Mouse (Mus musculus) layer of hippocampus, postnatal 14 days (tissue): ENCODE data around the gene Aamp. TPM values are rescaled to one million over a fixed set of nuclear protein-coding genes. Genes with fewer than 3 reads are reported as not detected.
A peak's percentile ranks its signal among the peaks of the same experiment; 100 is the strongest.

Source experiments
- DNase-seq, 2 experiments: peaks; one replicate each; pipeline ENCODE4 v3.0.0; 2021 to 2022; ENCODE audit warnings: low spot score in 2 of 2, mixed read lengths in 1 of 2
- total RNA-seq, 2 experiments: library from RNA; stranded (reverse); gene quantifications; 2 replicates each; pipeline ENCODE4 v1.2.3; 2021

Aamp gene
- total RNA-seq, 2 experiments from 2014 or later: 143 to 145 TPM

DNA sequence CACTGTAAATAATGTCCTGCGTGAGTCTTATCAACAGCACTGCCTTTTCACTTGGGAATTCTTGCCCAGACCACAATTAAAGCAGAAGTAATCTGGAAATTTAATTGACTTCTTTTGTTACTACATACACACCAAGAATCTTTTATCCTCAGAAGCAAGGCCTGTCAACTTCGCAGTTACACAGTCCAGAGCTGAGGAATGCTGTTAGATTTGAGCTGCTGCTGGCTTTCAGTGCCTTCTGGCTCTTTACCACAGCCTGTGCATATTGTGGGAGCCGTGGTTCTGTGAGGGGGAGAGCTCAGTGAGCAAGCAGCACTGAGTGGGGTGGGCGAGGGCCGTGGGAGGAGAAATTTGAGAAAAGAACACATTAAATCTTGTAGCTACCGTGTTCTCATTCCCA, 44.2 kb downstream of the Aamp start:
- DNase-seq: peak; percentile 22 to 83

DNA sequence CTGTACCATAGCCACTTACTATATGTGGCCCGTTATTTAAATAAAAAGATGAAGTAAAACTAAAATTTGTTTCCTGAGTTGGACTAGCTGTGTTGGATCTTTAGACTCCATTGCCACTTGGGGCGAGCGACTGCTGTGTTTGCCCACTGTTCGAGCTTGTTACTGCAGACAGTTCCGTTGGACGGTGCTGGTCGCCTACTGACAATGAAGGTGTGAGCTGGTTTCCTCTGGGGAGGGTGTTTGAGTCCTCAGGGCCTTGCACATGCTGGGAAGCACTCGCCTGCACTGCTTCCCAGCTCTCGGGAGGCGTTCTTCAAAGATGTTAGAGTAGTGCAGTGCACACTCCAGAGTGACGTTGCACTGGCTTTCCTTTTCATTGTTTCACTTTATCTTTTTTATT, 44.9 kb downstream of the Aamp start:
- peak in 1 of 2 experiments; percentile 17 for DNase-seq

DNA sequence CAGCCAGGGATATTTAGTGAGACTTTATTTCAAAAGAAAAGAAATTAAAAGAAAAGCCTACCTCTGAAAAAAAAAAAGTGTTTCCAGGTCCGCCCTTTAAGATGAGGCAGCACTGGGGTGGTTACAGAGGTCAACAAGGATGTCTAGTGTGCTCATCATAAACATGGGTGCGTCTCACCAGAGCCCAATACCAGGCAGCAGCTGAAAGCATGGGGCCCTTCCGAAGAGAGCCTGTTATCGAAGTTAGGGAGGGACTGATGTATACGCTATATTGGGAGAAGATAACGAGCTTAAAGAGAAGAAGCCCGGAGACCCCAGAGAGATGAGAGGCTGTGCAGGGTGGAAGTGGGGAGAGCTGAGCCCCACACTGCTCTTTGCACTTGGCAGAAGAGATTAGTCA, 45.4 kb downstream of the Aamp start:
- DNase-seq: no peak

DNA sequence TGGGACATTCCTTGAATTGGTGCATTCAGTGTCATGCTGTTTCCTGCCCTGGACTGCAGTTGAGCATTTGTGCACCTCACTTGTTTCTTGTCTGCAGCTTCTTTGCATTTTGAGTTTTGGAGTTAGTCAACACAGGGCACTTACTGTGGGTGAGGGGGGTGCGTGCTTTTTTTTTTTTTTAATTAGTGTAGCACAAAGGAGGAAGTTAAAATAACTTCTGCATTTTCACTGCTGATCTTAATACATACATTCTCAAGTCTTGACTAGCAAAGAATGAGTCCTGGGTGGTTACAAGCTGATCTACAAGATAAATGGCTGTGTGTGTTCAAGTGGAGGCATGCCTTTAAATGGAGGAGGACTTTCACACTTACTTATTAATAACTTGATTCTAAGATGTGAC, 46.4 kb downstream of the Aamp start:
- no peak for DNase-seq

DNA sequence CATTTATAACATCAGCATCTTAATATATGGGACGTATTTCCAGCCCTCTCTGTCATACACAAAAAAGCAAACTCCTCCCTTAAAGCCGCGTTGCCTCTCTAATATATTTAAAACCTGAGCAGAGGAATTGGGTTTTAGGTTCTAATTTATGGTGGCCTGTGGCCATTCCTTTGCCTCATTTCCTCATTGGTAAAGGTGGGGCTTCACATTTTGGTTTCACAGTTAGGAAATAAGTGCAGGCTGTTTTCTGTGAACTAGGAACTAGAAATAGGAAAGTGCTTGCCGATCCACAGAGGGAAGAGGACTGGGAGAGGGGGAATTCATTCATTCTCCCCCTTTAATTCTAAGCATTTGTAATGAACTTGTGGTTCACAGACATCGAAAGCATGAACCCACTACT, 46.9 kb downstream of the Aamp start:
- no peak for DNase-seq

DNA sequence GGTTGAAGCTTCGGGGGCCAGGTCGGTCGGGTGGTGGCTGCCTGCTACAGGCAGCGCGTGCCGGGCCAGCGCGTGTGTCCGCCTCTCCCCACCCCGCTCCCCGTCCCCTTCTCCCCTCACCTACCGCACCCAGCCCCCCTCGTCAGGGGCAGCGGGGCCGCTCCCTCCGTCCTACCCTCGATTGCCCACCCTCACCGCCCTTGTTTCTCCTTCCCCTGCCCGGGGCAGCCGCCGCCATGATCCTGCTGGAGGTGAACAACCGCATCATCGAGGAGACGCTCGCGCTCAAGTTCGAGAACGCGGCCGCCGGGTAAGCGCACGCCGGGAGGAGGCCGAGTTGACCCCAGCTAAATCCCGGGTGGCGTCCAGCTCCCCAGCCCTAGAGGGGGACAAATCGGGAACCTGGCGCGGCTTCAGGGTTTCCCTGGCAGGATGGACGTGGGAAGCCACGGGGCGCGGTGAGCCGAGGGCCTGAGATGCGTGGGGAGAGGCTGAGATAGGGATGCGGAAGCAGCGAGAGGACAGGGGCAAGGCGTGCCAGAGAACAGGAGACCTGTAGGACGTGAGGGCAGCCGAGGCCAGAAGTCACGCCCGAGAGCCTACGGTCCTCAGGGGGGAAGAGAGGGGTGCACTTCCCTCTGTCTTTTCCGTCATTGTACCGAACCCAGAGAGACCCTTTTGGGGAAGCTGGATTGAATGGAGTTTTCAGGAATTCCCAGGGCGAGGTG, 47.8 kb downstream of the Aamp start:
- DNase-seq: peak in 1 of 2 experiments; percentile 36

DNA sequence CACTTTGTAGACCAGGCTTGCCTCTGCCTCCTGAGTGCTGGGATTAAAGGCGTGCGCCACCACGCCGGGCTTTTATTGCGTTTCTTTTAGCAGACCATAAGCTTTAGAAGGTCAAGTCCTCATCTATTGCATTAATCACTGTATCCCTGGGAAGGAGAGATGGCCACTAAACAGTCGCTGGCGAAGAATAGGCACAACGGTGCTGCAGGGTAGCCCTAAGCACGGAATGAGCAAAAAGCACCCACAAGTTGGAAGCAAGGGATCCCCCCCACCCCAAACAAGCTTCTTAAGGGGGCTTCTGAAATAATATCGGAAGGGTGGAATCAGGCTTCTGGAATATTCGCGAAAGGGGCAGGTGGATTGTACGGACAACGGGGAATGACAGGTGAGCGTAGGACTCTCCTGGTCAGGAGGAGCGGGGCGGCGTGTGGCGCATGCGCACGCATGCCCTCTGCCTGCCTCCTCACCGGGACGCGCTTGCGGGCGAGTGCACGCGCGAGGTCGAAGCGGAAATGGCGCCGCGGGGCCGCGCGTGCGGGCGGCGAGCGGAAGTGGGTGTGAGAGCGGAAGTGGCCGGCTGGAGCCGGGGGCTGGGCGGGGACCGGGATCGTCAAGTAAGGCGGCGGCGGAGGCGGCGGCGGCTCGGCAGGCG, 48.5 kb downstream of the Aamp start, which contains the start of gene Arpc2:
Gene Arpc2, plus strand, starts transcription at position 147 of the 652 bp plus-strand sequence.
- DNase-seq: peak; percentile 94 to 97

DNA sequence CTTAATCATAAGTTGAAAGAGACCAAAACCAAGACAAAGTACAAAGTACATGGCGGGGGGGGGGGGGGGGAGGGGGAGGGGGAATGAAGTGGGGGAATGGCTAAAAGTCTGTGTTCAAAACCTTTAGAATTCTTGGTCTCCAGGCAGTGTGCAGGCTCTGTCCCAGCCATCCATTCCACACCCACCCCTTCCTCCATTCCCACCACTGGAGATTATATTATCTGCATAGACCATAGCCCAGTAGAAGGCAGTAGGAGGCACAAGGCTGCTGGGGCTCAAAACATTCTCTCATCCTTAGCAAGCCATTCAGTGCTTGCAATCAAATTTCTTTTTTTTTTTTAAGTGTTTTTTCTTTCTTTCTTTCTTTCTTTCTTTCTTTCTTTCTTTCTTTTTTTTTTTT, 53.5 kb downstream of the Aamp start:
- DNase-seq: no peak

DNA sequence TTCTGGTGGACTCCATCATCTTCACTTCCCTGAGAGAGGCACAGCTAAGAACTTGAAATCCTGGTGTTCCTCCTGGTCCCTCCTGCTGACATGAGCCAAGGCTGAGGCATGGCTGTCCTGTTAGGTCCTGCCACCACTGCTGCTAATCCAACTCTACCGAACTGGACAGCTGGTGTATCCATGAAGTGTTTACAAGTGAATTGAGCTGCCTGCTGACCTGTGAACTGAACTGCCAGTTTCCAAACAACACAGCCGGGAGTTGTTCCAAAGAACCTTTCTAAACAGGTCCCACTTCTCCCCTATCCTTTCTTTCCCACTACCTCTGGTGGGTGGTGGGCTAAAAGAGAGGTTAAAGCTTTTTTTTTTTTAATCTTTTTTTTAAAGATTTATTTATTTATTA, 54.6 kb downstream of the Aamp start:
- no peak for DNase-seq

Other genes starting within 250 kb of the Aamp start
- gene Tns1, start 160.3 kb downstream of the Aamp start, total RNA-seq: 10 to 100 TPM; 49.6 to 52.2 TPM
- gene Rufy4, start 159.2 kb downstream of the Aamp start, total RNA-seq: under 1 TPM; 0.18 to 0.24 TPM
- gene Cxcr2, start 130.7 kb downstream of the Aamp start, total RNA-seq: not detected
- not detected for gene Cxcr1, start 90.1 kb downstream of the Aamp start, total RNA-seq
- 100 to 1,000 TPM; 344 to 348 TPM for gene Arpc2, start 48.7 kb downstream of the Aamp start, total RNA-seq
- gene Gpbar1, start 6.2 kb downstream of the Aamp start, total RNA-seq: not detected
- gene Pnkd, start 192 bp upstream of the Aamp start, total RNA-seq: 100 to 1,000 TPM; 143 to 157 TPM
- gene Tmbim1, start 20.9 kb upstream of the Aamp start, total RNA-seq: 10 to 100 TPM; 19.5 to 19.7 TPM
- 1 to 10 TPM; 1.1 to 1.8 TPM for gene Catip, start 77.4 kb upstream of the Aamp start, total RNA-seq
- 1 to 10 TPM; 1.6 to 5.3 TPM for gene Slc11a1, start 90.5 kb upstream of the Aamp start, total RNA-seq
- 10 to 100 TPM; 23.8 to 28.2 TPM for gene Ctdsp1, start 106.8 kb upstream of the Aamp start, total RNA-seq
- gene Vil1, start 124.6 kb upstream of the Aamp start, total RNA-seq: 1 to 10 TPM in 1 of 2 experiments, under 1 TPM in 1; 0.62 to 1.2 TPM
- gene Cnot9, start 221.3 kb upstream of the Aamp start, total RNA-seq: 10 to 100 TPM; 30.5 to 33.4 TPM